Mouse (Mus musculus) myocyte (in vitro differentiated cells): ENCODE measurements at regions not wholly inside any gene's neighbourhood (a gene's known extent, or its start where the extent isn't known, plus 50 kb on each side); places are given as distances from the start of the nearest gene placed in this dataset.

Experiments used
- CEBPB ChIP-seq: IDR thresholded peaks from 2 replicates; pipeline ENCODE4 v1.6.1; 2011; ENCODE audit warnings: mild to moderate bottlenecking, moderate library complexity; ENCODE audit not compliant: poor library complexity, insufficient read depth, severe bottlenecking
- E2F4 ChIP-seq: IDR thresholded peaks from one replicate; pipeline ENCODE4 v1.6.1; 2011; ENCODE audit warnings: mild to moderate bottlenecking, control low read depth, moderate library complexity; ENCODE audit not compliant: insufficient read depth
- MAX ChIP-seq: IDR thresholded peaks from one replicate; pipeline ENCODE4 v1.6.1; 2011; ENCODE audit warnings: low read depth, mild to moderate bottlenecking, control low read depth
- MYOD1 ChIP-seq, 3 experiments: IDR thresholded peaks; one replicate each; pipeline ENCODE4 v1.6.1; 2011; ENCODE audit warnings: control low read depth in 2 of 3, low read depth in 2 of 3, mild to moderate bottlenecking in 2 of 3, moderate library complexity in 1 of 3; ENCODE audit not compliant: insufficient read length in 2 of 3, control insufficient read depth in 1 of 3
- POLR2A ChIP-seq: IDR thresholded peaks from one replicate; pipeline ENCODE4 v1.6.1; 2011; ENCODE audit warnings: low read depth, mild to moderate bottlenecking, control low read depth, moderate library complexity; ENCODE audit not compliant: insufficient read length
- POLR2AphosphoS2 ChIP-seq: IDR thresholded peaks from one replicate; pipeline ENCODE4 v1.6.1; 2011; ENCODE audit warnings: low read depth, control low read depth; ENCODE audit not compliant: insufficient read length
- SRF ChIP-seq: IDR thresholded peaks from one replicate; pipeline ENCODE4 v1.6.1; 2011; ENCODE audit warnings: low read depth; ENCODE audit not compliant: control insufficient read depth, insufficient read length
- TCF12 ChIP-seq: IDR thresholded peaks from one replicate; pipeline ENCODE4 v1.6.1; 2011; ENCODE audit warnings: mild to moderate bottlenecking, control low read depth; ENCODE audit not compliant: poor library complexity, insufficient read depth, severe bottlenecking

GRCm38 (mm10) chr3:115604267-115604666, 110.6 kb downstream of the S1pr1 start:
- TF ChIP-seq MAX (no peak), POLR2A (no peak), POLR2AphosphoS2 (no peak), MYOD1 (IDR thresholded peaks at IDR 0.05; ENCODE audit: control insufficient read depth in 1 of 3, insufficient read length in 2 of 3, low read depth in 2 of 3) (no peak), SRF (no peak), CEBPB (no peak), E2F4 (no peak), TCF12 (no peak)
